Mouse (Mus musculus): ENCODE measurements around the gene Zfp655. TPM values are rescaled to one million over a fixed set of nuclear protein-coding genes. Genes with fewer than 3 reads are reported as not detected.

The Zfp655 gene
- 23.2 and 30.7 TPM in 2 replicates for polyA plus RNA-seq (2012)

GRCm38 (mm10) chr5:145231367-145231871, at the start of gene Zfp655:
Zfp655 (plus strand) TSS chr5:145231715.

GRCm38 (mm10) chr5:145191962-145192361, 39.6 kb upstream of the Zfp655 start, which contains the start of gene Atp5j2:
Atp5j2 (minus strand) TSS chr5:145192062.

GRCm38 (mm10) chr5:145201321-145201991, 30.1 kb upstream of the Zfp655 start, which contains the start of gene Zkscan14:
Zkscan14 (minus strand) TSS chr5:145201868.

GRCm38 (mm10) chr5:145203936-145204691, 27.4 kb upstream of the Zfp655 start, which contains the start of gene Zkscan5:
Zkscan5 (plus strand) TSS chr5:145204562.

GRCm38 (mm10) chr5:145280371-145281143, 49.0 kb downstream of the Zfp655 start, which contains the start of gene Zscan25:
Zscan25 (plus strand) TSS chr5:145280500.

Other genes starting within 250 kb of the Zfp655 start
- not detected in 2 replicates for gene Gm4871, start 199.0 kb upstream of the Zfp655 start, polyA plus RNA-seq (2012)
- not detected in 2 replicates for gene 1700018F24Rik, start 188.7 kb upstream of the Zfp655 start, polyA plus RNA-seq (2012)
- gene Arpc1a, start 147.9 kb upstream of the Zfp655 start, polyA plus RNA-seq (2012) = 37.1 and 39.7 TPM in 2 replicates
- gene Kpna7, start 147.7 kb upstream of the Zfp655 start, polyA plus RNA-seq (2012) = not detected in 2 replicates
- 2,557 and 3,038 TPM in 2 replicates for gene Arpc1b, start 117.5 kb upstream of the Zfp655 start, polyA plus RNA-seq (2012)
- gene Pdap1, start 91.5 kb upstream of the Zfp655 start, polyA plus RNA-seq (2012) = 113 and 155 TPM in 2 replicates
- gene Bud31, start 91.4 kb upstream of the Zfp655 start, polyA plus RNA-seq (2012) = 23.5 and 38.4 TPM in 2 replicates
- 15.8 and 18.1 TPM in 2 replicates for gene Ptcd1, start 64.6 kb upstream of the Zfp655 start, polyA plus RNA-seq (2012)
- 64.3 and 76.5 TPM in 2 replicates for gene Cpsf4, start 64.5 kb upstream of the Zfp655 start, polyA plus RNA-seq (2012)
- 55.8 and 60.0 TPM in 2 replicates for gene Atp5j2, start 39.7 kb upstream of the Zfp655 start, polyA plus RNA-seq (2012)
- 6.9 and 11.0 TPM in 2 replicates for gene Zkscan14, start 29.8 kb upstream of the Zfp655 start, polyA plus RNA-seq (2012)
- 1.7 and 2.9 TPM in 2 replicates for gene Zkscan5, start 27.2 kb upstream of the Zfp655 start, polyA plus RNA-seq (2012)
- gene Zscan25, start 48.8 kb downstream of the Zfp655 start, polyA plus RNA-seq (2012) = 34.9 and 49.4 TPM in 2 replicates
- not detected in 2 replicates for gene Cyp3a57, start 113.6 kb downstream of the Zfp655 start, polyA plus RNA-seq (2012)
- gene Cyp3a16, start 238.0 kb downstream of the Zfp655 start, polyA plus RNA-seq (2012) = not detected in 2 replicates